Mouse (Mus musculus) adipose tissue, adult 10 weeks (tissue): ENCODE data around the gene Gm5039. TPM values are rescaled to one million over a fixed set of nuclear protein-coding genes. Genes with fewer than 3 reads are reported as not detected.

ENCODE experiments used
- polyA plus RNA-seq: library from polyadenylated mRNA; stranded (reverse); fragments of 350-450 nt; fragmentation: Illumina TruSeq; extraction: RNeasy Lipid Tissue Mini Kit (QIAGEN cat#74804); gene quantifications from one replicate; pipeline ENCODE4 v1.2.3, GENCODE M21; 2014; ENCODE audit warnings: low read depth, low replicate concordance

Gm5039 gene
- polyA plus RNA-seq, result not detected

DNA sequence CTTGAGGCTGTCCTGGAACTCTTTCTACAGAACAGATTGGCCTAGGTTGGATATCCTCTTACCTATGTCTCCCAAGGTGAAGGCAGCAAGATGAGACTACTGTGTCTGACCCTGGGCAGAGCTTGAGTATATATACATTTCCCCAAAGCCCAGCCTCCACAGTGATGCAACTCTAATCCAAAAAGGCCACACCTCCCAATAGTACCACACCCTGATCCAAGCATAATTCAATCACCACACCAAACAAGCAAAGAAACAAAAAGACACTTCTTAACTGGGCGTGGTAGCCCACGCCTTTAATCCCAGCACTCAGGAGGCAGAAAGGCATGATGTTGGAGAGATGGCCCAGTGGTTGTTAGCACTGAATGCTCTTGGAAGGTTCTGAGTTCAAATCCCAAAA lies at the start of gene Gm5039:
Gene Gm5039 (minus strand): TSS at position 101 of the 400 bp plus-strand sequence.

DNA sequence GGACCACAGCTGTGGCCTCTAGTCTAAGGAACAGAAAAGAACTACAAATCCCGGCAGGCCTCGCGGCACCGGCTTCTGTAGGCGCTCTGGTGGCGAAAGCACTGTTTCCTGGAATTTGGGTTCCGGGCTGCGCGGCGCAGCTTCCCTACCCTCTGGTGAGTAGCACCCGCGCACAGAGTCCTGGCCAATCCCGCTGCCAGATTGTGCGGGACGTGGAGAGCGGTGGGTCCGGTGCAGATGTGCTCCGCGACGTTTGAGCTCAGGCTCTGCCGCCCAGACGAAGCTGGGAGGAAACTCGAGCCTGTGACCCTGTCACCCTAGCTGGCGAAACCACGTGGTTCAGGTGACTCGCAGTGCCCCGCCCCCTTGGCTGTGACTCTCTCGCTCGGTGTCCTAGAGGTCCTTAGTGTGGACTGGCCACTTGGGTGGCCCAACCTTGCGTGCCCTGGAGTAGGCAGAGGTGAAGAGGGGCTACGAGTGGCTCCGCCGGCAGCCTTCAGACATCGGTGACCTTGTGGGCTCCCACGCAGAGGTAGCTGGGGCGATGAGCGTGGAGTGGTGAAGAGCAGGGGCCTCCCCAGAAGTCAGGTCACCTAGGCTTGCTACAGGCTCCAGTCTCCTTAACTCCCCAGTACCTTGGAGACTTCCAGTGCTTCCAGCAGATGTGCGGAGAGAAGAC lies 36.8 kb upstream of the Gm5039 start, which contains the start of gene Adck1:
Gene Adck1 (plus strand): TSS at position 114 of the 679 bp plus-strand sequence.

DNA sequence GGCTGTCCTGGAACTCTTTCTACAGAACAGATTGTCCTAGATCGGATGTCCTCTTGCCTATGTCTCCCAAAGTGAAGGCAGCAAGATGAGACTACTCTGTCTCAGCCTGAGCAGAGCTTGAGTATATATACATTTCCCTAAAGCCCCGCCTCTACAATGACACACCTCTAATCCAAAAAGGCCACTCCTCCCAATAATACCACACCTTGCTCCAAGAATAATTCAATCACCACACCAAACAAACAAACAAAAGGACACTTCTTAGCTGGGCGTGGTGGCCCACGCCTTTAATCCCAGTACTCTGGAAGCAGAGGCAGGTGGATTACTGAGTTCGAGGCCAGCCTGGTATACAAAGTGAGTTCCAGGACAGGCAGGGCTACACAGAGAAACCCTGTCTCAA lies 49.4 kb downstream of the Gm5039 start, which contains the start of gene Gm5662:
Gene Gm5662 (minus strand): TSS at position 101 of the 400 bp plus-strand sequence.

Other genes starting within 250 kb of the Gm5039 start
- not detected for gene Gm16368, start 240.3 kb downstream of the Gm5039 start, polyA plus RNA-seq
- not detected for gene Gm10436, start 141.9 kb downstream of the Gm5039 start, polyA plus RNA-seq
- gene Gm8332, start 73.9 kb downstream of the Gm5039 start, polyA plus RNA-seq, result not detected
- not detected for gene Gm5662, start 49.5 kb downstream of the Gm5039 start, polyA plus RNA-seq
- gene Adck1, start 36.5 kb upstream of the Gm5039 start, polyA plus RNA-seq, result 10.4 TPM